Mouse (Mus musculus) neutrophil, adult 5-6 weeks (primary cell): ENCODE results near the gene Cnot6. TPM values are rescaled to one million over a fixed set of nuclear protein-coding genes. Genes with fewer than 3 reads are reported as not detected.

ENCODE experiments used
- ATAC-seq: fragments of 151-379, 151-347 bp; 2 replicates; pipeline ENCODE4 v1.8.0; 2017; ENCODE audit warnings: mild to moderate bottlenecking, moderate TSS enrichment; ENCODE audit not compliant: insufficient number of reproducible peaks, poor library complexity, low FRiP score, severe bottlenecking; ENCODE audit errors: extremely low read depth
- total RNA-seq: library from RNA; stranded (forward); fragments of 200-1000 nt; gene quantifications from 2 replicates; pipeline ENCODE4 v1.2.3, GENCODE M21; 2017

The Cnot6 gene
- total RNA-seq, 1 experiment from 2014 or later, result 62.1 TPM

DNA sequence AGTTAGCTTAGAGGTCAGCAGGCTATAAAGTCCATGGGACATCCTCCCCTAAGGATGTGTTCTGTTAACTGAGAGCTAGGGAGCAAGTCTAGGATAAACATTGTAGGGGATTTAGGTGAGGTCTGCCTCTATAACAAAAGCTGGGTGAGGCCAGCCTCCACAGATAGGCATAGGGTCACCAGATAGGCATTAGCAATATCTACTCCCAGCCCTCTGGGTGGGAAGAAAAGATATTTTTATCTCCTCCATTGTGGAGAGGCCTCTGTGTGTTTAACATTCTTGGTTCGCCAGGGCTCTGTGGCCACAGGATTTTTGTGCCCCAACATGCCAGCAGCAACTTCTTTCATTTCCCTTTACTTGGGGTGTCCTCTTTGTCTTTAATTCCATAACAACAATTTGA lies 8.8 kb upstream of the Cnot6 start:
- no peak for ATAC-seq

DNA sequence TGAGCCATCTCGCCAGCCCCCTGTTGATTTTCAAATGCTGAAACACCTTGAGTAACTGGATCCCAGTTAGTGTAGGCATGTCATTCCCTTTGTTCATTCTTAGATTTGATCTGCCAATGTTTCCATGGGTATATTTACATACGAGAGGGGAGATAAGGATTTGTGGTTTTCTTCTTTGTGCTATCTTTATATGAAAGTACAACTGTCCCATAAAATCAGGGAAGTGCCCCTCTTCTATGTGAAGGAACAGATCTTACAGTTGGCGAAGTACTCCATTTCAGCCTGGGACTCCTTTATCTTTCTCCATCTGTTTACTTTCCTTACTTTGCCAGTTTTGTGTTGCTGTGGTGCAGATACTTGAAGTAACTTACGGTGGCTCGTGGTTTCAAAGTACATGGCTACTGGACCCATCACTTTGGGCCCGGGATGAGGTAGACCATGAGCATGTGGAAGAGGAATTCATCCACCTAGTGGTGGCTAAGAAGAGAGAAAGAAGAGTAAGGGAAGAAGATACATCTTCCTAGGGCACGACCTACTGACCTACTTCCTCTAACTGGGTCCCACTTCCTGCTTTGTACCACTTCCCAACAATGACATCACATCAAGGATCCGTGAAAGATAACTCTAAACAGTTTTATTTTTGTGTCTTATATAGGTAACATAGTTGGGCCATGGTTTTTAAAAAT lies 7.1 kb upstream of the Cnot6 start:
- ATAC-seq, result no peak

DNA sequence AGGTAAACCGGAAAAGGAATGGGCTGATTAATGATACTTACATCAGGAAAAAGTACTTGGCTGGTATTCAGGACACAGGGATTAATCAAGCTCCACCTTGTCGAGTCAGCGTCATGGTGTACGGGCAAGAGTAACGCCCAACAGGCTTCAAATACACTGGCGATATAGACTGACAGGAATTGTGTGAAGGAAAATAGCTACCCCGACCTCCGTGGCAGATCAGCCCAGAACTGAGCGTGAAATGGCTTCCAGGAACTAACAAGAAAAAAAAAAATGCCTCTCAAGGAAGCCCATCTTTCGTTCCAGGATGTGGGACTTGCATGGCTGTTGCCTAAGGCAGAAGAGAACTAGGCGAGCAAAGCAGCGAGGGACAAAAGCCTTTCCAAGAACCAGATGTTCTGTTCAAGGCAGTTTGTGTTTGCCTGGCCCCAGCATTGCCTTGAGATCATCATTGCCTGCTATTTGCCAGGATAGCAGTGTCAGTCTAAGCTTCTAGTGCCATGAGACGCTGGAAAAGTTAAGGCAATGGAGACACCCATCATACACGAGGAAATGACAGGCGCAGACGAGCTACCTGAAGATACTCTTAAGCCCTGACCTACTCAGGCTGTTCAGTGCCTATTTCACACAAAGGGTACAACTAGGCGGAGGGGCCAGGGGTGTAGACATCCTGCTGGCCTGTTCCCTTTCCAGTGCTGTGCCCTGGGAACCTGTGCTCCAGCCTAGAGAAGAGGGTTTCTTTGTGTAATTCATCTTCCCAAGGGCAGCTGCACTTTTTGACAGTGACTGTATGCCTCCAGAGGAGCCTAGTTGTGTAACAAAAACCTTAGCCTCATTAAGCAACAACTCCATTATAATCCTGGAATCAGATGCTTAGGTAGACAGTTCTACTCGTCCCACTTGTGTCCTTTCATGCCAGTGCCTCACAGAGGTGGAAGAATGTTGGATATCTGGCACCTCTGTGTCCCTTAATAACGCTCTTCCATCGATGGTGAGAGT lies 1.1 kb upstream of the Cnot6 start:
- no peak for ATAC-seq

DNA sequence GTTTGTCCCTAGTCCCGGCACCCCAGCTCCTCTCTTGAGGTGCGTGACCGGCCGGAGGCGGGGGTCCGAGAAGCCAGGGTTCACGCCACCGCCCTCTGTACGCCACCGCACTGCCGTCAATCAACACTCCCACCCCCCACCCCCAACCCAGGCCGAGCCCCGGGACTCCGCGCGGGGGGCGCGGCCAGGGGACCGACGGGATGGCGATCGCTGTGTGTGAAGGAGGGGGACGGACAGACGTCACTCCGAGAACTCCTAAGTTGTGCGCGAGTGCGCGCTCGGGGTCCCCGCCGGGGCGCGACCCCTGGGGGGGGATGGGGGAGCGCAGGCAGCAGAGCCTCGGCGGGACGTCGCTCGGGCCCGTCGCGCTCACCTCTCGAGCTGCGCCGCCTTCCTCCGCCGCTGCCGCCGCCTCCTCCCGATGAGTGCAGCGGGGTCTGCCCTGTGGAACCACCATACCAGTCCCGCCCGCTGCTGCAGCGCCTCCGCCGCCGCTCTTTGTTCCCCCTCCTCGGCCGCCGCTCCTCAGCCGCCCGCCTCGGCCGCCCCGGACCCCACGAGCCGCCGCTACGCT lies 455 bp downstream of the Cnot6 start:
- no peak for ATAC-seq

DNA sequence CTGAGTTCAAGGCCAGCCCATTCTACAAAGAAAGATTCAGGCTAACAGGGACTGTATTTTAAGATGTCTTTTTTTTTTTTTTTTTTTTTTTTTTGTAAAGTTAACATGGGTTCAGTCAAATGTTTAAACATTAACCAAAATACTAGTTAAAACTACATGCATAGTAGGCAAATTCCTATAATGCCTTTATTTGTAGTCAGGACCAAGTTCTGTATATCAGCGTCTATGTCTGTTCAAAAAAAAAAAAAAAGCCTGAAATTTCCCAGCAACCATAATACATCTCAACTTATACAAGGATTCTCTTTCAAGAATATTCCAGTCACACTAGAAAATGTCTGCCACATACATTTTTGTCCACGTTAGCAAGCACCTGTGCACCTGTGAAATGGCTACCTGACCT lies 1.9 kb downstream of the Cnot6 start:
- no peak for ATAC-seq

DNA sequence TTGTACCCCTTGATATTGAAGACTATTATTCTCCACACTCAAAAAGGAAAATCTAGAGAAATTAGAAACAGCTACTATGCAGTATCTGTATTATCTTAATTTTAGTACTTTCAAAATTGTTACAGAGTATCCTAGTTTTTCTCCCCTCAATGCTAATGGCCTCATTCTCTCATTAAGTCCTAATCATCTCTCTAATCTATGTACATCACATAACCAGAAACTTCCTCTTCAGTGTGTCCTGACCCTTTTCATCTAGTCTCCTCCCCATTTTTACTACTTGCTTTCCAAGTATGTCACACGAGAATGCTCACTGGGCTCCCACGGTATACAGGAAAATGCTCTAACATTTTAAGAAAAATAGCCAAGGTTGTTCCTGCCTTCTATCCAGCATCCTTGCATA lies 4.7 kb downstream of the Cnot6 start:
- ATAC-seq, result no peak

DNA sequence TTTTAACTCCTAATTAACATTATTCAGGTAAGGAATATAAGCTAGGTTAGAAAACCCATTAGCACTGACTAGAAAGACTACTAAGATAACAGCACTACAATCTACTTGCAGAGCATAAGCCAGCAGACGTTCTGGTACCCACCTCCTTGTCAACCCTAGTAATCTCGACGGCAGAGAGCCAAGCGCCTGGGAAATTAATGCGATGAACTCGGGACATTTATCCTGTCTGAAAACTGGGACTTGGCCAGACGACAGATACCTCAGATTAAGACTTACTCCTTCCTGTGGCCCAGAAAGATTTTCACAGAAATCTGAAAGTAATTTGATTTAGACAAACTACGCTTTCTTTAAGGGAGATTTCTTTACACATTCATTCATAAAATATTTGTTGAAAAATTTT lies 7.7 kb downstream of the Cnot6 start:
- no peak for ATAC-seq

DNA sequence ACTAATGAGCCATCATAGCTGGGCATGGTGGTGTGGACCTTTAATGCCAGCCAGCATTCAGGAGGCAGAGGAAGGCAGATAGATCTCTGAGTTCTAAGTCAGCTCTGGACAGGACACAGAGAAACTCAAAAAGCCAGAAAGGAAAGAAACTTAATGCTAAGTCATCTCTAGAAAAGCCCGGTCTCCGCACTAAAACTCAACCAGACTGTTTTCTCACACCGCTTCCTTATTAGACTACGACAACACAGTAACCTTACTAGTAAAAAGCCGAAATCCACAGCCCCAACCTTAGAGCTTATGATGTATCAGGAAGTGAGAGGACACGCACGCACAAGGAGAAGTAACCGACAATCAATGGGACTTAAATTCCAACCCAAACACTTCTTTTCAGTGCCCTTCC lies 10.5 kb downstream of the Cnot6 start:
- ATAC-seq, result no peak

DNA sequence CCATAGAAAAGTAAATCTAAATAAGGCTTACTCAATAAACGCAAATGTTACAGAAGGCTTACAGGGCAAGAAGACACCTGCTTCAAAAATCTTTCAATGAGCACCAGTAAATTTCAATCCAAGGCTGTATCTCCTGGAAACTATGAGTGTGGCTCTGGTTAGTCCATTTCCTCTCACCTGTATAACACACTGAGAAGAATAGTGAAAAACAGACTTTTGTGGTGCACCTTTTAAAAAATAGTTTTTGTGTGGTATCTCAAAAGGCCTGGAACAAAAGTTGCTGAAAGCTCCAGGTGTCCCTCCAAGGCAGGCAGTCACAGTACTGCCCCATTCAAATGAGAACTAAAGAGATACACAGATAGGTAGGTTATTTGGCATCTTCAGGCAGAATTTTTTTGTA lies 13.4 kb downstream of the Cnot6 start:
- ATAC-seq, result no peak

DNA sequence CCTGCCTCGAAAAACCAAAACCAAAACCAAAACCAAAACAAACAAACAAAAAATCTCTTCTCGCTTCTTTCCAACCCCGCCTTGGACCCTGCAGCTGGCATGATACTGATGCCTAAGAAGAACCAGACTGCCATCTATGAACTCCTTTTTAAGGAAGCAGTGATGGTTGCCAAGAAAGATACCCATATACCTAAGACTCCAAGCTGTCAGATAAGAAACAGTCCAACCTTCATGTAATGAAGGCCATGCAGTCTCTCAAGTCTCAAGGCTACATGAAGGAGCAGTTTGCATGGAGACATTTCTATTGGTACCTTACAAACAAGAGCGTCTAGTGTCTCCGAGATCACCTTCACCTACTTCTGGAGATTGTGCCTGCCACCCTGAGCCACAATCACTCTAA lies 14.7 kb downstream of the Cnot6 start:
- ATAC-seq, result no peak

DNA sequence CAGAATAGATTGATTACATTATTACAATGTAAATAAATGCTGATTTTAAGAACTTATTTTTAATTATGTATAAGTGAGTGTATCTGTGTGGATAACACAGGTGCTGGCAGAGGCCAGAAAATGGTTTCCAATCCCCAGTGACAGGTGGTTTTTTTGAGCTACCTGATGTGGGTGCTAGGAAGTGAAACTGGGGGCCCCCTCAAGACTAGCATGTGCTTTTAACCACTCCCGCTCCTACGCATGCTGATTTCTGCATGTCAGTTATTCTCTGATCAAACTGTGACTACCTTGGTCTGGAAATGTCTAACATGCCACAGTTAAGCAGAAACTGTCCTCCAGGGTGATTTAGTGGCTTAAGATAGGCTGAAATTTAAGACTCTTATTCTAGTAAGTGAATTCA lies 16.1 kb downstream of the Cnot6 start:
- peak; percentile 53; the same call in 1 of the 2 replicates for ATAC-seq

DNA sequence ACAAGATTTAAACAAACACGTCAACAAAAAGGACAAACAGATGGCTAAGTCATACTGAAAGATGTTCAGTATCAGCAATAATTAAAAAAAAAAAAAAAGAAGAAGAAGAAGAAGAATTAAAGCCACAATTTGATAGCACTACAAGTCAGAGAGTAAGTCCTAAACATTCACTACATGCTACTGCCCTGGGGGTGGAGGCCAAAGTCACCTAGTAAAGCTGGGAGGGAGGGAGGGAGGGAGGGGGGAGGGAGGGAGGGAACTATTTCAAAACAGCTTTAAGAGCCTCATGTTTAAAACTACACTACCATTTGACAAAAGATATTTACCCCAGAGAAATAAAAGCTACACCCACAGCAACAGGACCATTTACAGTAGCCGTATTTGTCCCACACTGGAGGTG lies 16.8 kb downstream of the Cnot6 start:
- no peak for ATAC-seq

DNA sequence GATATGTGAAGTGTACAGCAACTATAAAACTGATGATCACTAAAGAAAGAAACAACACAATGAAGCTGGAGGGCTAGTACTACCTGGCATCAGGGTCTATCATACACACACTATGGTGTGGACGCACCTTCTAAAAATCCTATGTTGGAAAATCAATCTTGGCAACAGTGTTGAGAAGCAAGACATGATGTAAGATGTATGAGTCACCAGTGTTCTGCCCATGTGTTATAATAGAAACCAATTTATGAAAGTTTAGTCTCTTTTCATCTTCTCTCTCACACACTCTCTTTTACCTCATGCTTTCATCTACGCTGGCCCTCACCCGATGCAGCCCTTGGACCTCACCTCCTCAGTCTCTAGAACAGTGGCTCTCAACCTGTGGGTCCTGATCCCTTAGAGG lies 17.5 kb downstream of the Cnot6 start:
- no peak for ATAC-seq

DNA sequence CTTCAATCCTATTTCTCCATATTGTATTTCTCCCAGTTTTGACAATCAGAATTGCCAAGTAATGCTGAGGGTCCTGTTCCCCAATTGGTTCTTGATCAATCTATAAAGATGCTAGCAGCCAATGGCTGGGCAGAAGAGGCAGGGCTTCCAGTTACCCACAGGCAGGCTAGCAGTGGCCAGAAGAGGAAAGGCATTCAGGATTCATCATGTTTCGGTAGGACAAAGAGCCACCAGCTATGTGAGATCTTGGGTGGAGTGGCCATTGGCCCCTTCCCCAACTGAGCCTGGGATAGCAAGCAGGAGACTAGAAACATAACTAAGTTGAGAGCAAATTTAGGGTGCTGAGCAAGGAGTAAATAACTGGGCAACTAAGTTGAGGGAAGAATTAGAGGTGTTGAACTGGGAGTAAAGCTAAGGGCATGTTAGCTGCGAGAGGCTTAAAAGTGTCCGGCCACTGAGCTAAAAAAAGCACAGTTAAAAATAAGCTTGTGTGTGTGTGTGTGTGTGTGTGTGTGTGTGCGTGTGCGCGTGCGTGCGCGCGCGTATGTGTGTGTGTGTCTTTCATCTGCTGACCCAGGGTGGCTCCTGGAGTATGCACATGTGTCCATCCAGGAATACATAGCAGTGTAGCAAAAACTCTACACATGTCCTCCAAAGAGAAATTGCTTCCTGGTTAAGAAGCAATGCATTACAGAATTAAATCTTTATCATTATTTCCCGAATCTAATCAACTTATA lies 28.1 kb downstream of the Cnot6 start:
- no peak for ATAC-seq

DNA sequence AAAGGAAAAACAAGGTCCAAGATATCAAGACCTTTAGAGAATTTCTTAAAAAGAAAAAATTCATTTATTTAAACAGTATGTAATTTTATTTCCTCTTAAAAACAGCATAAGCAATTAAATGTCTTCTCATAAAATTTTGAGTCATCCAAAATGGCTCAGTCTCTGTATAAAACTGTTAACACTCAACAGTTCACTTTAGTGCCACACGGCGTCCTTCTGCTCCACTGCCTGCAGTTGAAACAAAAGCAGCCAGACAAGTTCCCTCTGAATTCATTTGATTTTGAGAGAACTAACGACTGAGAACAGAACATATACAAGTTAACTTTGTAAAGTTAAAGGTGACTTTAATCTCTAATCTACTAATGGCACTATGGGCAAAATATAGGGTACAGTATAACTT lies 39.1 kb downstream of the Cnot6 start:
- ATAC-seq, result no peak

DNA sequence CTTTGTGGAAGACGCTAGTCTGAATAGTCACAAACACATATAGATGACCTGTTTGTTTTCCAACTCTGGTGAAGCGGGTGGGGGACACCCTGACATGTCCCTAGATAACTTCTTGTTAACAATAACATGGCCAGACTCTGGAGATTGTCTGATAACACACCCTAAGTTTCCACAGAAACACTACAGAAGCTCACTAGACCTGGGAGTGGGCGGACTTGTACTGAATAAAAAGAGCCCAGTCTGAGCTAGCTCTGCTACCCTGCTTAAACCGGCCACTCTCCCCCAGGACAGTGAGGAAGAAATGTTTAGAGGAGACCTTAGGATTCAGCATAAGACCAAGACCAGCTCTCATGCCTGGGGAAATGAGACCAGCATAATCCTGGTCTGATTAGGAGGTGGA lies 47.1 kb downstream of the Cnot6 start:
- ATAC-seq, result no peak

DNA sequence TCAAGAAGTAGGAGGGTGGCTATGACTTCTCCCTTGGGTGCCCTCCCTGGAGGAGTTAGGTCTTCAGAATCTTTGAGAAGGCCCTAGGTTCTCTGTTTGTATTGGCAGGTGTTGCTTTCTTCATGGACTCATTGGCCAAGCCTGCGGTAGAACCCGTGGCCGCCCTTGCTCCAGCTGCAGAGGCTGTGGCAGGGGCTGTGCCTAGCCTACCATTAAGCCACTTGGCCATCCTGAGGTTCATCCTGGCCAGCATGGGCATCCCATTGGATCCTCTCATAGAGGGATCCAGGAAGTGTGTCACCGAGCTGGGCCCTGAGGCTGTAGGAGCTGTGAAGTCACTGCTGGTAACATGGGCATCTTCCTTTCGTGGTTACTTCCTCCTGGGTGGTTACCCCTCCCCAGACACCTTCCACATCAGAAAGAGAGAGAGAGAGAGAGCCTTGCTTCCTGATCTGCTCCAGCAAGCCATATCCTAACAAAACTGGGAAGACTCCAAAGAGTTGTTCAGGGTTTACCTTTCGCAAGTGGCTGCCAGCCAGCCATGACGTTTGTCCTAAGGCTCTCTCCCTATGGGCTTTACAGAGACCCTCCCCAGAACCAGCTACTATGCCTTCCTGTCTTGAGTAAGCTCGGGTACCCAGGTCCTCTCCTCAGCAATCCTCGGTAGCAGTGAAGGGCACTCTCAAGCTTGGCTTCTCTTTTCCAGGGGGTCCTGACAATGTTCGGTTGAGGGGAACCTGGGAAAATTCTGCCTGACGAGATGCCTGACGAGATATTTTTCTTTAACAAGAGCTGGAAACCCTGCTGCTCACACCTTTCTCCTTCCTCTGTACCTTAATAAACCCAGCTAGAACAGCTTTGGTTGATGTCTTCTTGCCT lies 48.0 kb downstream of the Cnot6 start:
- no peak for ATAC-seq

DNA sequence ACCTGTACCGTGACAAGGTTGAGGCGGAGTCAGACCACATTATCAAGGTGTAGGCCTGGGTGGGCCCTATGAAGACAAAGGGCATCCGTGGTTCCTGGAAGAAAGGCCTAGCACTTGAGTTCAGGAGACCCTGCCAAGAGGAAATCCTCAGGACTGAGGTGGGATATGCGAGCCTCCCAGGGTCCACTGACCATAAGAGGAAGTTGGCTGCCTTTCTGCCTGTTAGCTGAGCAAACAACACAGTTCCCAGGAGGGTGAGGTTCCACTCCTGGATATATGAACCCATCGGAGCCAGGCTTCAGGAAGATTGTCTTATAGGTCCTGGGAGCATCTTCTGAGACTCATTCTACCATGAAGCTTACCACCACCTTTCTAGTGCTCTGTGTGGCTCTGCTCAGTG lies 49.2 kb downstream of the Cnot6 start, which contains the start of gene Scgb3a1:
Gene Scgb3a1, plus strand, starts transcription at position 301 of the 400 bp plus-strand sequence.
- ATAC-seq, result no peak
